Mouse (Mus musculus): Measurements from ENCODE around the gene Lemd1. TPM values are rescaled to one million over a fixed set of nuclear protein-coding genes. Genes with fewer than 3 reads are reported as not detected.

Lemd1 gene
- 0.12 TPM in 1 of 2 replicates, not detected in the other for polyA plus RNA-seq (2012; rRNA removed)

DNA sequence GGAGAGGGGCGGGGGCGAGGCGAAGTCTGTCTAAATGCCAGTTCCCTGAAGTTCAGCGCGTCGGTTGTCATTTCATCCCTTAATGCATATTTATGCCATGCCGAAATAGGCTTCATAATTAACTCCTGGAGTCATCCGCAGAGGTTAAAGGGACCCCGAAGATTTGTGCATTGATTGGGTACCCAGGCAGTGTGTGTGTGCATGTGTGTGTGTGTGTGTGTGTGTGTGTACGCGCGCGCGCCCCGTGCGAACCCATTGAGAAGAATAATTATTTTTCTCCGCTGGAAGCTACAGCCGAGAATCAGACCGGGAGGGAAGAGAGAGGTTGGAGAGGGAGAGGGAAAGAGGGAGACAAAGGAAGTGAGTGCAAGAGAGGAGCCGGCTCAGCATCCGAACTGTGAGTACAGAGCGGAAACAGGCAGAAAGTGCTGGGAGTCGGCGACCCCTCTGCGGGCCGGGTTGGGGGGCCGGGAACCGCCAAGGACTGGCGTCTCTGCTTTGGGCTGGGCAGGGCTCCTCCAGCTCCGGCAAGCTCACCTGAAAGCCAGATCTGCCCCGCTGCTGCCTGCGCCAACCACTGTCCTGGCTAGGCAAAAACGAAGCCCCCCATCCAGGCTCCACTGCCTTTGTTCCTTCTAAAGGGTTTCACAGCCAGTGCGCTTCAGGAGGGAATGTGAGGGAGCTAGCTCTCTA lies at the start of gene Lemd1, which contains the start of gene AC124108.1:
TSS of gene Lemd1 (plus strand) at position 339 of the 693 bp plus-strand sequence.
TSS of gene AC124108.1 (plus strand) at position 365 of the 693 bp plus-strand sequence.

DNA sequence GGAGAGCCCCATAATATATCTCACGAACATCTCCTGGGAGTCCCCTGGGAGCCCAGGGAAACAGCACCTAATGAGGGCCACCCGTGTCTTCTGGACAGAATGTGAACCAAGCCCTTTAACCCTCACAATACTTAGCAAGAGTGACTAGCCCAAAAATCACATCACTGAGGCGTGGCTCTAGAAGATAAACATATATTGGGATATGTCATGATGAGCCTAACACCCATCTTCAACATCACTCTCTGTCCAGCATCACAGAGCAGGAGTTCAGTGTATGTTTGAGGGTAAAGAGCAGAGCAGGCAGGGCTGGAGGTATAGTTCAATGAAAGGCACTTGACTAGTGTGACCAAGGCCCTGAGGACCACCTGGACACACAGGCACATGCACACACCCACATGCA lies 38.4 kb downstream of the Lemd1 start, which contains the start of gene Gm10188:
TSS of gene Gm10188 (minus strand) at position 101 of the 400 bp plus-strand sequence.

DNA sequence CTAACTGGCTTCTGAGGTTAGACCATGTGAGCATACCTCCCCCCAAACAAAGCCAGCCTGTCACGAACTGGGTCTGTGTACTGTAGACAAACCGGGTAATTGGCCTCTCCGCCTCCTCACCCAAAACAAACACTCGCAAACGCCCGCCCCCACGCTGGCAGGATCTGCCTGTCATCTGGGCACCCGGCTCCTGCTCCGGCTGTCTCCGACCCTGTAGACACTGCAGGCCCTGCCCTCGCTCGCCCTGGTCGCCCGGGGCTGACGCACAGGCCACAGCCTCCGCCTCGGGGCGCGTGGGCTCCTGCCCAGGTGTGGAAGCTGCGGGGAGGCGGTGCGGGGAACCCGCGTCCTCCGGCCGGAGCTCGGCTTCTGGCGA lies 107.2 kb downstream of the Lemd1 start, which contains the start of gene Klhdc8a:
TSS of gene Klhdc8a (plus strand) at position 202 of the 376 bp plus-strand sequence.

Other genes starting within 250 kb of the Lemd1 start
- 64.9 and 67.3 TPM in 2 replicates for gene Slc45a3, start 228.5 kb upstream of the Lemd1 start, polyA plus RNA-seq (2012; rRNA removed)
- 4.9 and 5.1 TPM in 2 replicates for gene Elk4, start 183.8 kb upstream of the Lemd1 start, polyA plus RNA-seq (2012; rRNA removed)
- gene Mfsd4a, start 123.4 kb upstream of the Lemd1 start, polyA plus RNA-seq (2012; rRNA removed): 47.6 and 79.4 TPM in 2 replicates
- 39.2 and 41.7 TPM in 2 replicates for gene Cdk18, start 51.7 kb upstream of the Lemd1 start, polyA plus RNA-seq (2012; rRNA removed)
- 0.02 and 0.10 TPM in 2 replicates for gene AC124108.1, start within 50 bp of the Lemd1 start, polyA plus RNA-seq (2012; rRNA removed)
- gene Gm10188, start 38.3 kb downstream of the Lemd1 start, polyA plus RNA-seq (2012; rRNA removed): not detected in 2 replicates
- 0.83 and 0.87 TPM in 2 replicates for gene Klhdc8a, start 107.2 kb downstream of the Lemd1 start, polyA plus RNA-seq (2012; rRNA removed)
- 2.5 and 2.8 TPM in 2 replicates for gene Nuak2, start 124.7 kb downstream of the Lemd1 start, polyA plus RNA-seq (2012; rRNA removed)
- gene Tmcc2, start 199.8 kb downstream of the Lemd1 start, polyA plus RNA-seq (2012; rRNA removed): 4.5 and 6.3 TPM in 2 replicates
- 3.3 and 3.7 TPM in 2 replicates for gene Dstyk, start 226.1 kb downstream of the Lemd1 start, polyA plus RNA-seq (2012; rRNA removed)

All from stomach, adult 2 months (tissue).